Mouse (Mus musculus) forebrain, embryonic 10.5 days (tissue): ENCODE measurements around the gene Ephb4. TPM values are rescaled to one million over a fixed set of nuclear protein-coding genes. Genes with fewer than 3 reads are reported as not detected.

Experiments
- DNase-seq: peaks from one replicate; pipeline ENCODE4 v3.0.0-alpha.2; 2017; ENCODE audit warnings: low spot score; ENCODE audit errors: extremely low spot score
- H3K27ac ChIP-seq: fragments of 300-500 bp; sonication (generic); 2 replicates; pipeline ENCODE4 v1.5.1; 2016; ENCODE audit warnings: mild to moderate bottlenecking
- H3K27me3 ChIP-seq: fragments of 300-500 bp; sonication (generic); 2 replicates; pipeline ENCODE4 v1.6.1; 2016; ENCODE audit warnings: mild to moderate bottlenecking; ENCODE audit not compliant: poor library complexity, severe bottlenecking
- H3K36me3 ChIP-seq: fragments of 300-500 bp; sonication (generic); replicated peaks from 2 replicates; pipeline ENCODE4 v1.6.1; 2016; ENCODE audit warnings: mild to moderate bottlenecking, moderate library complexity
- H3K4me1 ChIP-seq: fragments of 300-500 bp; sonication (generic); 2 replicates; pipeline ENCODE4 v1.6.1; 2016
- H3K4me3 ChIP-seq: fragments of 300-500 bp; sonication (generic); 2 replicates; pipeline ENCODE4 v1.5.1; 2016; ENCODE audit warnings: mild to moderate bottlenecking, moderate library complexity
- H3K9me3 ChIP-seq: fragments of 300-500 bp; sonication (generic); 2 replicates; pipeline ENCODE4 v1.6.1; 2016; ENCODE audit warnings: mild to moderate bottlenecking, moderate library complexity
- WGBS: fragments of 180-500 bp; shearing (Covaris S2); methylation state at CpG from one replicate; pipeline ENCODE4 v1.1.7; 2016; 5-methylcytosine and 5-hydroxymethylcytosine counted together
- polyA plus RNA-seq: library from polyadenylated mRNA; unstranded; fragments of >200 nt; fragmentation: Nextera tagmentation; extraction: Ambion mirVana; gene quantifications from 2 replicates; pipeline ENCODE4 v1.2.1, GENCODE M21; 2016

Ephb4 gene
- polyA plus RNA-seq, 1 experiment from 2014 or later, result 31.9 TPM

DNA sequence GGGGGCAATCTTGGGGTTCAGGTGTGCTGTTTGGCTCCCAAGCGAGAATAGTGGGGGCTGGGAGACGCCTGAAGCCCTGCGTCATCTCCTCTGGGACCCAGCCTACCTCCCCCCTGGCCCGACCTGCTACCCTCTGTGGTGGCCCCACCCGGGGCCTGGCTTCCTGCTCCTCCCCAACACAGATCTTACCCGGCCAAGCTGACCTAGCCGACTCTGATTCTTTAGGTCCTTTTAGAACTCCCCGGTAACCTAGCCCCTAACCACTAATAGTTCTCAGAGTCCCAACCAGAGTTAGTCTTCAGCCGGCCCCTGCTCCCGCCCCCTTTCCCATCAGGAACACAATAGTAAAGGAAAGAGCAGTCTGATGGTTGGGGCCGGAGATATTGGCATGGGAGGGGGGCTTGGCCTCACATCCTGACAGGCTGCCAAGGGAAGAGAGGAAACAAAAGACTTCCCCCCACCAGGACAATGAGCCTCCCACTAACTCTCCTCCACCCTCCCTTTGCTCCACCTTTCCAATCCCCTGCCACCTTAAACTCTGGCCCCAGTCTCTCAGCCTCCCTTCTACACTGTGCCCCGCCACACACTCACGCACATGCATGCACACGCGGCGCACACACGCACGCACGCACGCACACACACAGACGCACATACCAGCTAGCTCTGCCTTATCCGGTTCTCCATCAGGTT is 10.5 kb upstream of the Ephb4 start:
- H3K9me3 ChIP-seq, result no peaks in the 10 kb centered on the region
- H3K4me1 ChIP-seq, result peaks cover 42% of the 10 kb centered on the region
- H3K27ac ChIP-seq, result peak overlapping the region; percentile 86
- WGBS, result 6% methylated on average over 22 of the region's 22 CpGs
- H3K27me3 ChIP-seq, result no peaks in the 10 kb centered on the region
- peak overlapping the region; percentile 50 for H3K4me3 ChIP-seq
- DNase-seq, result peak; percentile 34
- H3K36me3 ChIP-seq, result no peaks in the 10 kb centered on the region

DNA sequence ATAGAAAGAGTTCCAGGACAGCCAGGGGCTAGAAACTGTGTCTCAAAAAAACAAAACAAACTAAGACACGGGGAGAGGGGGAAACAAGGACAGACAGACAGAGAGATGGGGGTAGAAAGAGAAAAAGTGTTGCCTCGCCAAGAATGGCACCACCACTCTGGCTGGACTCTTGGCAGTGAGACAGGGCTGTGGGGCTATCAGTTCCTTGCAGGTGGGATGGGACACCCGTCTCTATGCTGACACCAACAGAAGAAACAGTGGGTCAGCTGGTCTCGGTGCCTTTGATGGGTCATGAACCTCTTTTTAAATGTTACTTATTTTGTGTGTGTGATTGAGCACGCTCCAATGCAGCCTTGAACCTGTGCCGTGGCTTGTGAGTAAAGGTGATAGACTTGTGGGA is 9.7 kb upstream of the Ephb4 start:
- peaks cover 40% of the 10 kb centered on the region for H3K4me1 ChIP-seq
- H3K27me3 ChIP-seq, result no peaks in the 10 kb centered on the region
- WGBS, result 72% methylated on average over 6 of the region's 6 CpGs
- H3K27ac ChIP-seq, result peak overlapping the region; percentile 86; the same call in 1 of the 2 replicates
- H3K36me3 ChIP-seq, result no peaks in the 10 kb centered on the region
- peak overlapping the region; percentile 50; the same call in 1 of the 2 replicates for H3K4me3 ChIP-seq
- no peak for DNase-seq
- H3K9me3 ChIP-seq, result no peaks in the 10 kb centered on the region

DNA sequence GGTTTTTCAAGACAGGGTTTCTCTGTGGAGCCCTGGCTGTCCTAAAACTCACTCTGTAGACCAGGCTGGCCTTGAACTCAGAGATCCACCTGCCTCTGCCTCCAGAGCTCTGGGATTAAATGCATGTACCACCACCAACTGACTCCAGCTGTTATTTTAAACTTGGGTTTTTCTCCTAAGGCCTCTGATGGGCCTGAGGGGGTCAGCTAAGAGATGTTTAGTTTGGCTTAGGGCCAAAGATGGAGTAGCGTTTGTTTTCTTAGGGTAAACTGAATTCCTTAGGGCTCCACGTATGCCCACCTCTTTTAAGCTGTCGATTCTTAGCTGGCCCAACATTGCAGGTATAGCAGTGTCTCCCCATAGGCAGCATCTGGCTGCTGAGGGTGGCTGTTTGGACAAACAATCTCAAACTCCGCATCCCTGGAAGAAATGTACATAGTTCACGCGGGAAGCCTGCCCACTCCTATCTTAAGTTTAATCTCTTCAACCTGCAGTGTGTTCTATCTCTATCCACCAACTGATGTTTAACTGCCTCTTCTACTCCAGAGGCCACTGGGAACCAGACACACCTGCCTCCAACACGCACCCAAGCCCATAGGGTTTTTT is 7.4 kb upstream of the Ephb4 start:
- 89% methylated on average over 7 of the region's 7 CpGs for WGBS
- no peaks in the 10 kb centered on the region for H3K27me3 ChIP-seq
- no peaks in the 10 kb centered on the region for H3K9me3 ChIP-seq
- no peak overlapping the region for H3K27ac ChIP-seq
- peaks cover 47% of the 10 kb centered on the region for H3K4me1 ChIP-seq
- no peaks in the 10 kb centered on the region for H3K36me3 ChIP-seq
- no peak overlapping the region for H3K4me3 ChIP-seq
- no peak for DNase-seq

DNA sequence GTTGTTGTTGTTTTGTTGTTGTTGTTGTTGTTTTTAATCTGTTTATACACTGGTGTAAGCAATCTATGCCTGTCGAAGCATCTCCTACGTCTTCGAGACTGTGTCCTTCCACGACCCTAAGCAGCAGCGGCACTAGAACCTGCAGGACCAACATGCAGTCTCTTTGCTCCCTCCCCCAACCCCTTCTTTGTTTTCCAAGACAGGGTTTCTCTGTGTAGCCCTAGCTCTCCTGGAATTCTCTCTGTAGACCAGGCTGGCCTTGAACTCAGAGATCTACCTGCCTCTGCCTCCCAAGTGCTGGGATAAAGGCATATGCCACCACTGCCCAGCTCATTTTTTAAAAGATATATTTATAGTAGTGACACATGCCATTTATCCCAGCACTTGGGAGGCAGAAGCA is 6.5 kb upstream of the Ephb4 start:
- Histone ChIP-seq H3K4me3 (no peak overlapping the region), H3K27ac (no peak overlapping the region), H3K9me3 (no peaks in the 10 kb centered on the region), H3K27me3 (no peaks in the 10 kb centered on the region), H3K36me3 (no peaks in the 10 kb centered on the region), H3K4me1 (peaks cover 48% of the 10 kb centered on the region)
- no peak for DNase-seq
- 90% methylated on average over 5 of the region's 5 CpGs for WGBS

DNA sequence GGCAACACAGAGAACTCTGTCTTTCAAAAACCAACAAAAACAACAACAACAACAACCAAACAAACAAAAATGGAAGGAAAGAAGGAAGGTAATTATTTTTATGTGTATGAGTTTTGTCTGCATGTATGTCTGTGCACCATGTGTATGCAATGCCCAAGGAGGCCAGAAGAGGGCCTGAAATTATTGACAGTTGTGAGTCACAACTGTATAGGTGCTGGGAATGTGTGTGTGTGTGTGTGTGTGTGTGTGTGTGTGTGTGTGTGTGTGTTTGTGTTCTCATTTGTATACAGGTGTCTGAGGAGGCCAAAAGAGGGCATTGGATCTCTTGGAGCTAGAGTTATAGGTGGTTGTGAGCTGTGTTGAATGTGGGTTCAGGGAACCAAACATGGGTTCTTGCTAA is 6.0 kb upstream of the Ephb4 start:
- Histone ChIP-seq H3K4me3 (no peak overlapping the region), H3K27ac (no peak overlapping the region), H3K9me3 (no peaks in the 10 kb centered on the region), H3K36me3 (no peaks in the 10 kb centered on the region), H3K27me3 (no peaks in the 10 kb centered on the region), H3K4me1 (peaks cover 49% of the 10 kb centered on the region)
- DNase-seq, result no peak

DNA sequence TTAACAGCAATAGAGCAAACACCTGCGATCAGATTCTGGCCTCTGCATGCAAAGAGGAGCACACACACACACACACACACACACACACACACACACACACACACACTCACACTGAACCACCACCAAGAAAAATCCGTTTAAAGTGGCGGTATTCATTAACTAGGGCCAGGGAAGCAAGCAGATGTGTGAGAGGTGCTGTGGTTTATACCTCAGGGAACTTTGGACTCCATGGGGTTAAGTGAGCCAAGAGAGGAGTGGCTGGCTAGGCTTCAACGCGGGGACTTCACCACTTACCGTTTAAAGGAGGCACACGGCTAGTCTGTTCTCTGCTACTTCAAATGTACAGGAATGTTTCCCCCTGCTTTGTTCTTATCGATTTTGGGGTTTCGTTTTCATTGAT is 4.1 kb upstream of the Ephb4 start:
- WGBS, result 31% methylated on average over 9 of the region's 9 CpGs
- Histone ChIP-seq H3K36me3 (no peaks in the 10 kb centered on the region), H3K4me1 (peaks cover 49% of the 10 kb centered on the region), H3K27me3 (no peaks in the 10 kb centered on the region), H3K27ac (0 out of 2 replicates have a peak overlapping the region, but pooled peaks have one; percentile 46), H3K9me3 (no peaks in the 10 kb centered on the region), H3K4me3 (0 out of 2 replicates have a peak overlapping the region, but pooled peaks have one; percentile 10)
- DNase-seq, result no peak

DNA sequence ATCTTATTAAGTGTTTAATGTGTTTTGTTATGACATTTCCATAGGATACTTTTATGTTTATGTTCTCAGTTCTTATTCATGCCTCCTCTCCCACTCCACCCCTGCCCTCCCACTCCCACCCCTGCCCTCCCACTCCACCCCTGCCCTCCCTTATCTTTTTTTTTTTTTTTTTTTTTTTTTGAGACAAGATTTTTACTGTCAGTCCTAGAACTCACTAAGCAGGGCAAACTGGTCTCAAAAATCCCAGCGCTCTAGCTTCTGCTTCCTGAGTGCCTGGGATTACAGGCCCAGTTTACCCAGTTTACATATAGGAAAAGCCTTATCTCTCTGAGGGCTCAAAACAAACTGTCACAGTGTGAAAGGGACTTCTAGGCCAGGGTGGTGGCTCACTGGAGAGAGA is 3.5 kb upstream of the Ephb4 start:
- H3K27me3 ChIP-seq, result no peaks in the 10 kb centered on the region
- no peak overlapping the region for H3K27ac ChIP-seq
- DNase-seq, result no peak
- H3K9me3 ChIP-seq, result no peaks in the 10 kb centered on the region
- WGBS, result 79% methylated on average over 1 of the region's 1 CpGs
- H3K36me3 ChIP-seq, result no peaks in the 10 kb centered on the region
- peaks cover 54% of the 10 kb centered on the region for H3K4me1 ChIP-seq
- no peak overlapping the region for H3K4me3 ChIP-seq

DNA sequence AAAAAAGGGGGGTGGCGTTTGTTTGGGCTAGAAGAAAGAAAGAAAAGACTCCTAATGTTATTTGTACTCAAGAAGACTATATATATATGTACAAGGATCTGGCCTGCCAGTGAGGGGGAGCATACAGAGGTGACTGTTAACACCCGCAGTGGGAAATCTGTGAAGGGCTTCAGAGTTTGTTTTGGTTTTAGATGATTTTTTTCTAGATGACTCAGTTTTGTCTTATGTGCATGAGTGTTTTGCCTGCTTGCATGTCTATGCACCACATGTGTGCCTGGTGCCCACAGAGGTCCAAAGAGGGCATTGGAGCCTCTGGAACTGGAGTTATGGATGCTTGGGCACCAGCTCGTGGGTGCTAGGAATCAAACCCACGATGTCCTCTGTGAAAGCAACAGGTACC is 2.9 kb upstream of the Ephb4 start:
- H3K27me3 ChIP-seq, result no peaks in the 10 kb centered on the region
- H3K4me1 ChIP-seq, result peaks cover 60% of the 10 kb centered on the region
- H3K27ac ChIP-seq, result no peak overlapping the region
- DNase-seq, result no peak
- 90% methylated on average over 4 of the region's 4 CpGs for WGBS
- no peaks in the 10 kb centered on the region for H3K9me3 ChIP-seq
- H3K4me3 ChIP-seq, result no peak overlapping the region
- H3K36me3 ChIP-seq, result peaks cover under 1% of the 10 kb centered on the region; the same call in 1 of the 2 replicates

DNA sequence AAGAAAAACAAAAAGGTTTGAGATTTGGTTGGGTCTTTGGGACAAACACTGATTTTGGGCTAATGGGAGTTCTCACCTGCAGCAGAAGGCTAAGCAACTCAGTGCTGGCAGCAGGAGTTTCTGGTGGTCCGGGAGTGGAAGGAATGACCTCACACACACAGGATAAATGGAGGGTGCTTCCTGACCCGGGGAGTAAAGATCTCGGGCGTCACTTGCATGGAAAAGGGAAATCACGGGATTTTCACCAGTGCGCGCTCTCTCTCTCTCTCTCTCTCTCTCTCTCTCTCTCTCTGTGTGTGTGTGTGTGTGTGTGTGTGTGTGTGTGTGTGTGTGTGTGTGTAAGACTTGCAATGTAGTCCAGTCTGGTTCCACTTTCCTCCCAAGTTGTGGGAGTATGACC is 2.1 kb upstream of the Ephb4 start:
- Histone ChIP-seq H3K9me3 (no peaks in the 10 kb centered on the region), H3K4me3 (peak overlapping the region; percentile 95), H3K36me3 (peaks cover 9% of the 10 kb centered on the region), H3K27me3 (no peaks in the 10 kb centered on the region), H3K4me1 (peaks cover 69% of the 10 kb centered on the region), H3K27ac (peak overlapping the region; percentile 99)
- WGBS, result 18% methylated on average over 7 of the region's 7 CpGs
- DNase-seq, result no peak

DNA sequence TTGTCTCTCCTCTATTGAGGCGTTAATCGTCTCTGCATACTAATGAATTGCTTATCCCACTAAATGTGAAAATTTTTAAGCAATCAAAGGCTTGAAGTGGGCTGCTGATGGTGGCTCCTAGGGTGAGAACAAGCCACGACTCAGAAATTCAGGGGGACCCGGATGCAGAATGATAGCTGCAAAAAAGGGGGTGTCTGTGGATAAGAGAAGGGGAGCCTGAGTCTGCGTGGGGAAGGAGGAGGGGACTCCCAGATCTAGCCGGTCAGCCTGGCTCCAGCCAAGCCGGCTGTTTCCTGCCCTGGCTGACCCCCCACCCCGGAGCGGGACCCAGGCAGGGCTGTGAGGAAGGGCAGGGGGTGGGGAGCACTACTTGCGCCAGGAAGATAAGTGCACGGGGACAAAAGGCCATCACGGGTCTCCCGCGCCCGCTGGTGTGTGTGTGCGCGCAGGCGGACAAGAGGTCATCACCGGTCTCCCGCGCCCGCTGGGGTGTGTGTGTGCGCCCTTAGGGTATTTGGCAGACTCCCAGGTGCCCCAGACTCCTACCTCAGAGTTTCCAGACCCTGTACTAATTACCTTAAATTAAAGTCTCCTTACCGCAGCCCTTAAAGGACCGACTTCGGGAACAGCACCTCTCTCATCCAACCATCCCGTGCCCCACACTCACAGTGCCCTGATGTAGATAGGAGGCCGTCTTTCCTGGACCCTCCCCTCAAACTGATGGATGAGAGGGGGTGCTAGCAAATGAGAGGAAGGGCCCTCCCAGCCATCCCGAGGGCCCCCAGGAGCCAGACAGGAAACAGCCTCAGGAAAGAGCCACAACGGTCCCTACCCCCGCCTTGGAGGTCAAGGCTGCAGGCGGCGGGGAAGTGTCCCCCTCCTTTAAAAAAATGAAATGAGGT is 1.2 kb upstream of the Ephb4 start:
- H3K4me1 ChIP-seq, result peaks cover 77% of the 10 kb centered on the region

DNA sequence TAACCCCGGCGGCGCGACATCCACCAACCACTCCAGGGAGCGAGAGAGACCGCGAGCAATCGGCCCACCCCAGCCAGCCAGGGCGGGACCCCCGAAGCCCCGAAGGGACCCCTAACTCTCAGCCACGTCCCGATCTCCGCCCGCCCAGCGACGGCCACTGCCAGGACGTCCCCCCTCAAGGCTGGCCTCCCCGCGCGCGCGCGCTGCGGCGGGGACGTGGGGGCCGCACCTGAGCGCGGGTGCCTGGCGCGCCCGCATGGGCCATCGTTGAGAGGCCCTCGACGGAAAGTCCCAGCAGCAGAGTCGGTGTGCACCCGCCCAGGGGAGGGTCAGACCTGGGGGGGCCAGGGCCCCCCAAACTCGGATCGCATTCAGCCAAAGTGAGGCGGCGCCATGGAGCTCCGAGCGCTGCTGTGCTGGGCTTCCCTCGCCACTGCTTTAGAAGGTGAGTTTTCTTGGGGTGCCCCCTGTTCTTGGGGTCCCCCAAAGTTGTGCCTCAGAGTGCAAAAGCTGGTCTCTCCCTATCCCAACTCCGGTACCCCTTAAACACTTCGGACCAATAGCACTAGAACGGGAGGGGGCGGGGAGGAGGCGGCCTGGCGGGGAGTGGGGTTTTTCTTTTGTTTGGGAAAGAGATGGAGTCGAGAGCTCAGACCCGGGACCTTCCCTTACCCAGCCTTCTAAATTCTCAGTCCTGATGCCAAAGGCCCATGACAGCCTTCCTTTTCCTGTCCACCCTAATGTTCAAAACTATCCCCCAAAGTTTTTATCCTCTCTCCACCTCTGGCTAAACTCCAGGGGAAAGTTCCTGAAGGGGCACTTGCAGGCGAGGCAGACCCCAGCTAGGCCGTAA is 522 bp downstream of the Ephb4 start:
- WGBS, result under 1% methylated on average over 55 of the region's 55 CpGs
- H3K4me1 ChIP-seq, result peaks cover 80% of the 10 kb centered on the region
- H3K4me3 ChIP-seq, result peak overlapping the region; percentile 95
- no peaks in the 10 kb centered on the region for H3K9me3 ChIP-seq
- H3K36me3 ChIP-seq, result peaks cover 33% of the 10 kb centered on the region
- peak overlapping the region; percentile 99 for H3K27ac ChIP-seq
- DNase-seq, result peak; percentile 45
- no peaks in the 10 kb centered on the region for H3K27me3 ChIP-seq

More for the DNA sequence above, 1.2 kb upstream of the Ephb4 start:
- peak overlapping the region; percentile 95 for H3K4me3 ChIP-seq
- no peaks in the 10 kb centered on the region for H3K27me3 ChIP-seq
- DNase-seq, result peak; percentile 55
- no peaks in the 10 kb centered on the region for H3K9me3 ChIP-seq
- H3K27ac ChIP-seq, result peak overlapping the region; percentile 99
- peaks cover 16% of the 10 kb centered on the region for H3K36me3 ChIP-seq
- WGBS, result under 1% methylated on average over 33 of the region's 33 CpGs

DNA sequence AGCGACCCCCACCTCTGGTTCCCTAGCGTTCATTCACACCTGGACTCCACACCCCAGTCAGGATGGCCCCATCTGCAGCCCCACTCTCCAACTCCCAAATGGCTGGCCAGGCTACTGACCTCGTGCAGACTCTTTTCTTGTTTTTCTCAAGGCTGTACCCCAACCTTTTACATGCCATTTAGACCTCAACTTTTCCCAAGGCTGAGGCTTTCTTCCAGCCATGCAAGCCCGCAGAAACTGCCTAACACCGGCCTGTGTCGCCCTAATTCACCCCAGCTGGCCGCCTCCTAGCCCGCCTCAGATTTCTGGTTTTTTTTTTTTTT is 1.1 kb downstream of the Ephb4 start:
- Histone ChIP-seq H3K36me3 (peaks cover 38% of the 10 kb centered on the region), H3K4me3 (peak overlapping the region; percentile 95), H3K9me3 (no peaks in the 10 kb centered on the region), H3K27me3 (no peaks in the 10 kb centered on the region), H3K27ac (peak overlapping the region; percentile 99), H3K4me1 (peaks cover 75% of the 10 kb centered on the region)
- WGBS, result under 1% methylated on average over 8 of the region's 8 CpGs
- peak; percentile 36 for DNase-seq
